Mouse (Mus musculus) layer of hippocampus, postnatal 10 days (tissue): ENCODE measurements around the gene Trim46. TPM values are rescaled to one million over a fixed set of nuclear protein-coding genes. Genes with fewer than 3 reads are reported as not detected.
A peak's percentile ranks its signal among the peaks of the same experiment; 100 is the strongest.
"Not testable (repeated sequence)": the region's sequence is repeated elsewhere in the genome, so short reads cannot be mapped to it uniquely, and the experiment has no call there.

Source experiments
- DNase-seq, 2 experiments: peaks; one replicate each; pipeline ENCODE4 v3.0.0; 2021; ENCODE audit warnings: low spot score in 2 of 2
- total RNA-seq, 2 experiments: library from RNA; stranded (reverse); gene quantifications; 2 replicates each; pipeline ENCODE4 v1.2.3; 2021

Trim46 gene
- total RNA-seq, 2 experiments from 2014 or later = 101 to 112 TPM

DNA sequence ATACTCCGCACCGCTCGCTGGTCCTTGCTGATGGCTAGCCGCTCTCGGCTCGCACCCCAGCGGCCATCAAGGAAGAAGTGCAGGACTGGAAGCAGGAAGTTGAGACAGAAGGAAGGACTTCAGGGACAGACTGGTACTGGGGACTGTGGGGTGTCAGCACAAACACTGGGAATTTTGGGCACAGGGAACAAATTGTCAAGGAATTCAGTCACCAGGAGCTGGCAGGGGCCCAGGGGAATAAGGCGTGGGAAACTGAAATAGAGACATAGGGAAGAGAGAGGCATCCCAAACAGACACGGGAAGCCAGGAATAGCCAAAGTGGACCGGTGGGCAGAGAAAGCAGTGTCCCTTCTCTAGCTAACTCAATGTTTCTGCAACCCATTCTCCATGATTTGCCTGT lies 9.6 kb downstream of the Trim46 start:
- peak in 1 of 2 experiments; percentile 22 for DNase-seq

DNA sequence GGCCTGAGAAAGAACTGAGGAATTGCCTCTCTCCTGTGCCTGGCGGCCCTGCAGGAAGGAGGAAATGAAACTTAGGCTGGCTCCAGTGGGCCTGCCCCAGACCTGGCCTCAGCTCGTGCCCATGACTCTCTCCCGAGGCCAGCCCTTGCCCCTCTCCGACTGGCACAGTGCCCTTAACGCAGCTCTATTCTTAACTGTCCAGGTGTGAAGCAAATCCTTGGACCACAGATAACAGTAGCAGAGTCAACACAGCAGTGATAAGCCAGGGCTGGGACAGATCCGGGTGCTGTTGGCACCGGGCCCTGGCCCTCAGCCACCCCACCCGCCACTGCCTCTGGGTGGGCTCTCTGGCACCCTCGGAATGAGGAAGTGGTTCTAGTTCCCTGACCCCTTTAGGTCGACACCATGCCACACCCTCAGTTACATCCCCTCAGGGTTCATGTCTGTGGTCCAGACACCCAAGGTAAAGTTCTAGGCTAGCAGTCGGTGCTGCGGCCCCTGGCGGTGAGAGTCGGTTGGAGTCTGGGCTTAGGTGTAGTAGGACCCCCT lies 12.5 kb downstream of the Trim46 start:
- DNase-seq = peak in 1 of 2 experiments; percentile 22

DNA sequence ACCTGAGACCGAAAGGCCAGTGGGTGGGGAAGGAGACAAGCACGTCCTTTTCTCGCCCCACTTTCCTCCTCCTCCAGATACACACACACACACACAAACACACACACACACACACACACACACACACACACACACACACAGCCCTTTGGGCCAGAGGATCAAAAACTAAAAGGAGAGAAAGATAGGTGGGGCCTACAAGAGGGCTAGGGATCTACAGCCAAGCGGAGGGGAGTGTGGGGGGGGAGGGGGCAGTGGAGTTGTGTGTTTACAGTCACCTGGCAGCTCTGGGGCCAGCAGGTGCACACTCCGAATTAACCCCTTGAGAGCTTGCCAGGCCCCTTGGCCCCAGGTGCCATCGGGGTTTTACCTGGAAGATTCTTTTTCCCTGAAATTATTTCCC lies 13.5 kb downstream of the Trim46 start:
- DNase-seq = no peak

DNA sequence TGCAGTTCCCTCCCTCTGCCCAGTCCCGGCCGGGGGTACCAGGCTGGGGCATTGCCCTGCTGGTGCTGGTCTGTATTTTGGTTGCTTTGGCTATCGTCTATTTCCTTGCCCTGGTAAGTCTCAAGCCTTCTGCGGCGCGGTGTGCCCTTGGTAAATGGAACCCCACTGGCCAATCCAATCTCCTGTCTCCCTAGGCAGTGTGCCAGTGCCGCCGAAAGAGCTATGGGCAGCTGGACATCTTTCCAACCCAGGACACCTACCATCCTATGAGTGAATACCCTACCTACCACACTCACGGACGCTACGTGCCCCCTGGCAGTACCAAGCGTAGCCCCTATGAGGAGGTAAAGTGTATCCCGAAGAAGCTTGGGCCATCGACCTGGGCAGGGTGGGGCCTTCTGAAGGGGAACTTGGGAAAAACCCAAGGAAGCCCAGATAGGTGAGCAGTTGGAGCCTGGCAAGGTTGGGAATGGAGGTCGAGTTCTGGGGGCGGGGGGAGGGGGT lies 14.3 kb downstream of the Trim46 start:
- DNase-seq = no peak

- no peak for DNase-seq
These were observed 14.8 kb downstream of the Trim46 start for GRCm38 (mm10) chr3:89231345-89231744.

- DNase-seq = no peak
These were observed 15.5 kb downstream of the Trim46 start for GRCm38 (mm10) chr3:89230561-89230960.

DNA sequence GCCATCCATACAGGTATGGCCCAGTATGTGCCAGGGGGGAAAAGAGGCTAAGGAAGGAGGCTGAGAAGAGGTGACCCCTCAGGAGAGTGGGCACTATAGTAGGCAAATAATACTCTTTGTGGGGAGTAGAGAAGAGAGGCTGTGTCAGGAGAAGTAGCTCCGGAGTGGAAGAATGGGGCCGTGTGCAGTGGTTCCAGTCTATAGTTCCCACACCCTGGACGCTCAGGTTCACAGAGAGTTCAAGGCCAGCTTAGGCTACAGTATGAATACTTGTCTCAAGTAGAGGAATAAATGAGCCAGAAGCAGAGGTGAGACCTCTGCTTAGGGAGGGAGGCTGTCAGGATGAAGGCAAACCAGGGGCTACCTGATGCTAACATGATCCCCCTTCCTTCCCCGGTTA lies 16.8 kb downstream of the Trim46 start:
- no peak for DNase-seq

- DNase-seq = no peak
These were observed 17.3 kb downstream of the Trim46 start, which contains the start of gene Muc1 for GRCm38 (mm10) chr3:89228836-89229235. Muc1 (plus strand) TSS chr3:89229057.

DNA sequence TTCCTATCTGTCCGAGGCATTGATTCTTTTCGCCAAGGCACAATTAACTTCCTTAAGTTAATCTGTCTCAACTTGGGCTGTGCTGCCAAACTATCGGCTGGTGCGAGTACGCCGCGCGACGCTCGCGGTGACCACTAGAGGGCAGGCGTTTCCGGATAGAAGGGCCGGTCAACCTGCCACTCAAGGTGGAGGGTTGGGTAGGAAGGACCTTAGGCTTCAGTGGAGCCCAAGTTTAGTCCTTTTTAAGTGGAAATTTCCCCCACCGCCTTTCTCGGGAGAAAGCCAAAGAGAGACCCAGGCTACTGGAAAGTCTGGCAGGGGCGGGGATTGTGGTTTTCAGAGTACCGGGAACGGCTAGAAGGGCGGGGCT lies 17.9 kb downstream of the Trim46 start:
- DNase-seq = peak; percentile 90 to 91

- DNase-seq = peak; percentile 88 to 91
These were observed 18.6 kb downstream of the Trim46 start for GRCm38 (mm10) chr3:89227307-89228179.

GRCm38 (mm10) chr3:89226900-89227299 lies 19.2 kb downstream of the Trim46 start, which contains the start of gene Mtx1:
Mtx1 (minus strand) TSS chr3:89227088.
- DNase-seq = no peak

- DNase-seq = no peak
These were observed 19.7 kb downstream of the Trim46 start for GRCm38 (mm10) chr3:89226361-89226760.

DNA sequence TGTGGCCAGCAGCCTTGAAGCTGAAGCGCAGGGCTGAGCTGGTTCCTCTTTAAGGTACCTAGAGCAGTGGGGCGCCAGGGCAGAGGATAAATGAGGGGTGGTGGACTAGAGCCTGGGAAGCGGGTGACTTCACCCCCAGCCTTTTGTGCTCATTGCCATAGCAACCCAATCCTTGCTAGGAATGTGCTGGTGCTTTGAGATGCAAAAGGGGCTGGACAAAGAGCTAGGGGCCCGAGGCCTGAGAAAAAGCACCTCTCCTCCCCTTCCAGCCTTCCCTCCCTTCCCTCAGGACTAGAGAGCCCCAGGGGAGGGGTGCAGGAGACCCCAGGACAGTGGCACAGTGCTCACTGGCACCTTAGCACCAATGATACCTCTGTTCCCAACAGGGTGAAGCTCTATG lies 20.2 kb downstream of the Trim46 start:
- DNase-seq = peak in 1 of 2 experiments; percentile 62

GRCm38 (mm10) chr3:89225321-89225815 lies 20.7 kb downstream of the Trim46 start:
- DNase-seq = no peak

- peak in 1 of 2 experiments; percentile 21 for DNase-seq
These were observed 21.3 kb downstream of the Trim46 start for GRCm38 (mm10) chr3:89224796-89225195.

GRCm38 (mm10) chr3:89221167-89221566 lies 24.9 kb downstream of the Trim46 start:
- no peak for DNase-seq

- no peak for DNase-seq
These were observed 26.6 kb downstream of the Trim46 start for GRCm38 (mm10) chr3:89219546-89219945.

DNA sequence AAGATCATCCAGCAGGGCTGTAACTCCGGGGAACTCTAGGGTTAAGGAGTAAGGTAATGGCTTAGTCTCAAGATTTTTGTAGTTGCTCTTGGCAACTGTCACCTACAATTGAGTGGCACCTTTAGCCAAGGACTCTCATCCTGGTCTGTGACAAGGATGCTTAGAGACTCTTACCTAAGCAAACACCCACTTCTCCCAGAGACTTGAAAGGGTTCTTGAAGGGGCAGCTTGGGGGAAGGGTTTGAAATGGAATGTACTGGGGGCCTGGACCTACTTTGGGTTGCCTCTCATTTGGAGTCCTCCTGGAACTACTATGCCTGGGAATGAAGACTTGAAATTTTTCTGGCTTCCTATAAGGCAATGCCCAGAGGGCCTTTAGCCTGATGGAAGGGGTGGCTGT lies 27.8 kb downstream of the Trim46 start:
- DNase-seq = no peak

DNA sequence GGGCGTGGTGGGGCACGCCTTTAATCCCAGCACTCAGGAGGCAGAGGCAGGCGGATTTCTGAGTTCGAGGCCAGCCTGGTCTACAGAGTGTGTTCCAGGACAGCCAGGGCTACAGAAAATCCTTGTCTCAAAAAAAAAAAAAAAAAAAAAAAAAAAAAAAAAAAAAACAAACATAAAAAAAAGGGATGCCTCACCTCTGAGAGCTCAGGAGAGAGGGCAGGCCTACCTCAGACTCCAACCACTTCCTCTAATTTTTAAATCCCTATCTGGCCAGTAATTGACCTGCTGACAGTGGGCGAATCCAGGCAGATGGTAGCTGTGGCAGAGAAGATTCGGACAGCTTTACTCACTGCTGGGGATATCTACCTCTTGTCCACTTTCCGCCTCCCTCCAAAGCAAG lies 29.7 kb downstream of the Trim46 start:
- DNase-seq = not testable (repeated sequence)

DNA sequence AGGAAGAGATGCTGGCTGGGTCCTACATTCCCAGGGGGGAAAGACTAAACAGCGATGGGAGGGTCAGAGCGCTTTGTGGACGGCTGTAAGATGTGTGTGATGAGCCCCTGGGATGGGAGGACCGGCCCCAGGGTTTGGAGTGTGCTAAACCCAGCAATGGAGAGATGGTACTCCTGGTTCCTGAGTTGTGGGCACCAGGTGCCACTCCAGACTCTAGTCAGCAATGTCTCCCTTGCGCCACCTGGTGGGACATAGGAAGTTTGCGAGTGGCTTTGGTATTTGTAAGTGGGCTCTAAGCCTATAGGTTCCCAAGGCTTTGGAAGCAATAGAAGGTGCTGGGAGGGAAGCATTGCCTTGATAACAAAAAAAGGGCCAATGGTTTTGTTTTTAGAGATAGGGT lies 30.3 kb downstream of the Trim46 start:
- DNase-seq = peak; percentile 86 to 90

GRCm38 (mm10) chr3:89214681-89215411 lies 31.3 kb downstream of the Trim46 start, which contains the start of gene Thbs3:
Thbs3 (plus strand) TSS chr3:89215180.
- peak in 1 of 2 experiments; percentile 18 for DNase-seq
